Mouse (Mus musculus) lung, adult 2 months (tissue): ENCODE data around the gene Plxna4. TPM values are rescaled to one million over a fixed set of nuclear protein-coding genes. Genes with fewer than 3 reads are reported as not detected.

Source experiments
- DNase-seq: peaks from one replicate; pipeline ENCODE4 v3.0.0; 2022
- H3K4me1 ChIP-seq: fragments of 200-500 bp; 2 replicates; pipeline ENCODE4 v1.6.1; 2011; ENCODE audit warnings: low read length; ENCODE audit not compliant: control insufficient read depth, insufficient read depth
- H3K4me3 ChIP-seq: fragments of 200-500 bp; replicated peaks from 2 replicates; pipeline ENCODE3; 2011; ENCODE audit warnings: low read depth, mild to moderate bottlenecking, control low read depth, low read length; ENCODE audit errors: extremely low read depth
- CTCF ChIP-seq: fragments of 200-500 bp; IDR thresholded peaks from 2 replicates; pipeline ENCODE4 v1.5.1; 2011; ENCODE audit warnings: mild to moderate bottlenecking, low read length, control low read depth; ENCODE audit not compliant: insufficient read depth
- POLR2A ChIP-seq: fragments of 200-500 bp; IDR thresholded peaks from 2 replicates; pipeline ENCODE4 v1.6.1; 2011; ENCODE audit warnings: low read depth, mild to moderate bottlenecking, control low read depth, low read length, borderline replicate concordance; ENCODE audit errors: extremely low read depth
- WGBS: fragments of 180-500 bp; shearing (Covaris S2); methylation state at CpG from one replicate; pipeline ENCODE4 v1.1.7; 2018; 5-methylcytosine and 5-hydroxymethylcytosine counted together
- polyA plus RNA-seq: library from polyadenylated mRNA; depleted of rRNA; stranded (reverse); fragments of >200 nt; gene quantifications from 2 replicates; pipeline ENCODE4 v1.2.3, GENCODE M21; 2012

Plxna4 gene
- polyA plus RNA-seq, 1 experiment: 7.4 TPM

DNA sequence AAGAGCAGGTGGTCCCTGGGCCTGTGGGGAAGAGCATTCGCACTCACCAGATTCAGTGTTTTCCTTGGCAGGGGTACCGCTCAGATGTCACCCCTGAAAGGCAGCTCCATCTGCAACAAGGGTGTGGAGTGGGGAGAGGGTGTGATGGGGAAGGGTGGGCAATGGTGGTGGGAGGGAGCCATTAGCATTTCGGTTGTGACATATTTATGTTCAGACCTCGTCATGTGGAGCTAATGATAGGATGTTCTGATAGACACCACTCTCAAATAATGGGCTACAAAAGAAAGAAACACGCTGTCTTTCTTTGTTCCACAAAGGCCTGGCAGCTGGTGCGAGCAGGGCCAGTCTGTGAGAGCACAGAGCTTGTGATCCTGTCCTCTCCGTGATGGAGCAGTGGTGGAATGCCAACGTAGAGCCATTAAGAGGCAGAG is 214.0 kb downstream of the Plxna4 start:
- Histone ChIP-seq H3K4me3 (no peak overlapping the region), H3K4me1 (peaks cover 5% of the 10 kb centered on the region; the same call in 1 of the 2 replicates)
- 91% methylated on average over 8 of the region's 8 CpGs for WGBS
- DNase-seq: no peak
- no peak for TF ChIP-seq POLR2A
- TF ChIP-seq CTCF: no peak

DNA sequence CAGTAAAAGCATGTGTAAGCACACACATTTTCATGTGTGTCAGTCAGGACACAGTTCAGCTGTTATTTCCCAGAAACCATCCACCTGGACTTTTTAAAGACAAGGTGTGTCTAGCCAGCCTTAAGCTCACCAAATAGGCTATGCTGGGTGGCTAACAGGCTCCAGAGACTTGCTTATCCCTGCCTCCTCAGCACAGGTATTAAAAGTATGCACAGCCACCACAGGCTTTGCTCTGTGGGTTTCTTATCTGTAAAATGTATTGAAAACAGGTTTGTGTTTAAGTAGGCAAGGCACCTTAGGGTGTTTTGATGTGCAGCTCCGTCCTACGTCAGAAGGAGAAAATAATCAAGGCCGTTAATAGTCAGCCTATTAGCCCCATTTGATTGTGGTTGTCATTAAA is 218.9 kb downstream of the Plxna4 start:
- no peak for DNase-seq
- TF ChIP-seq POLR2A (no peak), CTCF (no peak)
- H3K4me1 ChIP-seq: no peaks in the 10 kb centered on the region
- WGBS: 79% methylated on average over 3 of the region's 3 CpGs
- H3K4me3 ChIP-seq: no peak overlapping the region

DNA sequence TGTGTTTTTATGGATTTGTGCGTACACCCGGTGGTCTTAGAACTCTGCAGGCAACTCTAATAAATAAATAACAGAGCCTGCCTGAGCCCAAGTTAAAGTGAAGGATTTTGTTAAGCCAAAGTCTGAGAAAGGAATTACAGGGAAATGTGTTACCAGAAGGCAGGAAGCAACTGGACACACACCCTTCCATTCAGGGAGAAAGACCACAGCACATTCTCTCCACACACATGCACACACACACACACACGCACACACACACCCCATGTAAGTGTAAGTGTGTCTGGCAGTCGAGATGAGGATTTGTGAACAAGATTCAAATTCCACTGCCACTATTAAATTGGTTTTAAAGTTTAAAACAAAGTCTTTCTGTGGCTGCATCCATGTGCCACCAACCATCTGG is 219.6 kb downstream of the Plxna4 start:
- TF ChIP-seq POLR2A (no peak), CTCF (no peak)
- 53% methylated on average over 4 of the region's 4 CpGs for whole genome bisulfite sequencing
- no peak for DNase-seq
- no peaks in the 10 kb centered on the region for H3K4me1 ChIP-seq
- H3K4me3 ChIP-seq: no peak overlapping the region

DNA sequence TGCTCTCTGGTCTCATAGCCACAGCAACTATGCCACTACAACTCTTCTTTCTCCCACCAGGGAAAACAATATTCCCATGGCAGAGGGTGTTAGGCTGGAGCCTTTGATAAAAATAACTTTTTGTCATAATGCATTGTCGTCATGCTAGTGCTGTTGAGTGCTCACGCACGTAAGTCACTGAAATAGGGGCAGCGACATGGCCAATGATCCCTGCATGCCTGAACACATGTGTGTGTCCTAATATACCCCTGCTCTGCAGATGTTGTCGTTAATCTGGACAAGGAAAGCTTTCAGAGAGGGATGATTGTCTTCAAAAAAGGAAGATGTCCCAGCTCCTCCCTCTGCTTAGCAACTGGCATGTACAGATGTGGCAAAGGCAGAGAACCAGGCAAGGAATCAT is 223.1 kb downstream of the Plxna4 start:
- 88% methylated on average over 5 of the region's 5 CpGs for WGBS
- TF ChIP-seq CTCF (no peak), POLR2A (no peak)
- no peaks in the 10 kb centered on the region for H3K4me1 ChIP-seq
- no peak for DNase-seq
- H3K4me3 ChIP-seq: no peak overlapping the region

DNA sequence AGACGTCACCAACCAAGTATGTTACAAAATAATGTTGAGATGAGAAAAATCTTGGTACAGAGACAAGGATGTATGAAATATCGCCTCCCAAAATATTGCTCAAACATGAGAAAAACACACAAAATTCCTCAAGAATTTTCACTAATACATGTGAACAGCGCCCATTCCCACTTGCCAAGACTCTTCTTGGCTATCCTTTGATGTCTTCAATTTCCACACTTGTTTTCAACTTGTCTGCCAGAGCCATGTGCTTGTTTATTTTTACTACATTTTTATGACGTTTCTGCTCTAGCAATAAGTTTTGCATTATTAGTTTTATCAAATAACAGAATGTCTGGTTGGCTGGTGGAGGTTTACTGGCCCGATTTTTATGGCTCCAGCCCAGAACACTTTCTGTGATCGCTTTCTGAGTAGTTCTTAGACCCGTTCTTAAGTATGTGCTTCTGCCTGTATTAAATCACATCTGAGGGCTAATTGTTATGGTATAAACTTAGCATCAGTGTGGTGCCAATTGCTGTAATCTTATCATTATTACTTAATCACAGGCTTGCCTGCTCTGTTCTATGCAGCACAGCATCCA is 224.4 kb downstream of the Plxna4 start:
- TF ChIP-seq POLR2A: no peak
- TF ChIP-seq CTCF: no peak
- DNase-seq: no peak
- H3K4me3 ChIP-seq: no peak overlapping the region
- 59% methylated on average over 7 of the region's 7 CpGs for WGBS
- no peaks in the 10 kb centered on the region for H3K4me1 ChIP-seq

DNA sequence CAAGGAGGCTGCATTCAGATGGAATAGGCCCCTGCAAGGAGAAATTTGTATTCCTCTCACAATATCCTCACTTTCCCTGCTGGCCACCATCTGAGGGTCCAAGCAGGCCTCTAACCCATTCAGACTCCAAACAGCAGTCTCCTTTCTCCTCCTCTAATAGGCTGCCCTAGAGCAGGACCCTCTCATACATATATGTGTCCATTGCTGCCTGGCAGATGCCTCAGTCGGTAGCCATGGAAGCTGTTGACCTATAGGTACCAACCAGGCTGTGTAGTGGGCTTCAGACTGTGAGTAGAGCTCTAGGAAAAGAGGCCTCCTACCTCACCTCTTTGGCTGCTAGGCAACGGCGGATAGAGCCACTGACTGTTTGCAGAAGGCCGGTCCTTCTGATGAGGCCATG is 225.6 kb downstream of the Plxna4 start:
- WGBS: 81% methylated on average over 4 of the region's 4 CpGs
- no peak for DNase-seq

DNA sequence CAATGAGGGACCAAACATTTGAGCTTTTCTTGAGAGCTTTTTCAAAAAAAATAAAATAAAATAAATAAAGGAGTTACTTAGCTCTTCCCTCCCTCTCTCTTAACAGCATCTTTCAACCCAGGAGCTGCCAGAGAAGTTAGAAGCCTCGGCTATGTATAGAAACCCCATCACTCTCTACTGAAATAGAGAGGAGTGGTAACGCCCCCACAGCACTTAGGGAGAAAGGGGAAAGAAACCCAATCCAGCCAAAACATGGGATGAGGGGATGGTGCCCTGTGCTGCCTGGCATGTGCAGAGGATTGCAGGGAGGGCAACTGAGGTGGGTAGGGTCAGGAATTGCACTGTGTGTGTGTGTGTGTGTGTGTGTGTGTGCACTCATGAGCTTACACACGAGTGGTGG is 228.3 kb downstream of the Plxna4 start:
- WGBS: 76% methylated on average over 3 of the region's 3 CpGs
- TF ChIP-seq CTCF: no peak
- no peak for TF ChIP-seq POLR2A
- Histone ChIP-seq H3K4me3 (no peak overlapping the region), H3K4me1 (no peaks in the 10 kb centered on the region)
- no peak for DNase-seq

More for the DNA sequence above, 225.6 kb downstream of the Plxna4 start:
- Histone ChIP-seq H3K4me3 (no peak overlapping the region), H3K4me1 (no peaks in the 10 kb centered on the region)
- TF ChIP-seq CTCF: no peak
- TF ChIP-seq POLR2A: no peak

DNA sequence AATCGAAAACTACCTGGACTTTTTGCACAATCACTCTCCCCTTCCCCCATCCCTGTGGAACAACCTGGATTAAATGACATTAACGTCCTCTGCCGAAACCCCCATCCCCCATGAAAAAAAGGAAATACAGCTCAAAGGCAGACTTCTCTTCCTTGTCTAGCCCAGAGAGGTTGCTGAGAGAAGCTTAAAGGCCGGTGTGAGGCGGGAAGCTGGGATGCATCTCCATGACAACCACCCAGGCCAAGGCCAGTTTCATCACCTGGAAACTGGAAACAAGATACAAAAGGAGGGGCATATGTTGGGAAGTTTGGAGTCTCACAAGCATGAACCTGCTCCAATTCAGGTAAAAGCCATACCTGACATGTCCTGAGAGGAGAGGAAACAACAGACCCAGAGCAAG is 230.5 kb downstream of the Plxna4 start:
- TF ChIP-seq CTCF: no peak
- 78% methylated on average over 5 of the region's 5 CpGs for WGBS

DNA sequence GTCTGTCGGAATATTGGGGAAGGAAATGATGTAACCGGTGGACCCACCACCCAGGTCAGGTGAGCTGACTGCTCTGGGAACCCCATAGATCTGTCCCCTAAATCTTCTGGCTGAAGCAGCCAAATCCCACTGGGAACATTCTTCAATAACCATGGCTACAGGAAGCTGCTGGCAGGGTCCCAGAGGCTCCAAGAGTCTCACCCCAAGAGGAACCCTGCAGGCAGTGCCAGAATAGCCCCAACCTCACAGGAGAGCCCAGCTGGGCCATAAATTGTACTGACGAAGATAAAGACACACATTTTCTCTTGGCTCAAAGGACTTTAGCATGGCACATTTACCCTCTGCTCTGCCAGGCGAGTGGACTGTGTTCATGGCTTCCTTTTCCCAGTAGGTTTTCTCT is 232.4 kb downstream of the Plxna4 start:
- no peaks in the 10 kb centered on the region for H3K4me1 ChIP-seq
- no peak overlapping the region for H3K4me3 ChIP-seq
- no peak for DNase-seq
- WGBS: 71% methylated on average over 4 of the region's 4 CpGs
- no peak for TF ChIP-seq CTCF
- no peak for TF ChIP-seq POLR2A

More for the DNA sequence above, 230.5 kb downstream of the Plxna4 start:
- Histone ChIP-seq H3K4me1 (no peaks in the 10 kb centered on the region), H3K4me3 (no peak overlapping the region)
- DNase-seq: no peak

DNA sequence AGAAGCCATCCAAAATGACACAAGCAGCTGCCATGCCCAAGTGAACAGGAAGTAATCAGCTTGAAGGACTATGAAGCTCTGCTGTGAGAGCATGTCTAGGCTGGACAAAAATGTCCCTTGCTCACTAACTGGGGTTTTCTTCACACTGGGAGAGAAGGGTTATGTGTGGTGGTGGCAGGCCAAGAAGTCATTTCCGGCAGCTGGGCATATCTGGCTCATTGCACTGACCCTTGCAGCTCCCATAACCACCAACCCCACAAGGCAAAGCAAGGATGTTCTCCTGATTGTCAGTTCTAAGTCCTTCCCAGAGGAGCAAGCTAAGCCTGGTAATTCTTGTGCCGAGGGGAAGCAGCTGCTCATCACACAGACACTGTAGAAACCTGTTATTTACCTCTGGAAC is 239.0 kb downstream of the Plxna4 start:
- no peak for TF ChIP-seq CTCF
- TF ChIP-seq POLR2A: no peak
- peaks cover 6% of the 10 kb centered on the region for H3K4me1 ChIP-seq
- 61% methylated on average over 2 of the region's 2 CpGs for WGBS
- no peak overlapping the region for H3K4me3 ChIP-seq
- DNase-seq: no peak
